Mouse (Mus musculus) cerebellum, postnatal 4 days (tissue): ENCODE results near the gene Gm1604a.
"Not testable (repeated sequence)": the region's sequence is repeated elsewhere in the genome, so short reads cannot be mapped to it uniquely, and the experiment has no call there.

ENCODE experiments used
- DNase-seq, 2 experiments: peaks; one replicate each; pipeline ENCODE4 v3.0.0; 2022; ENCODE audit warnings: low spot score in 2 of 2, mixed read lengths in 1 of 2

Gm1604a gene

GRCm38 (mm10) chr17:7068997-7069539, 43.7 kb downstream of the Gm1604a start:
- DNase-seq: not testable (repeated sequence)

GRCm38 (mm10) chr17:7069561-7070240, 44.3 kb downstream of the Gm1604a start:
- DNase-seq: not testable (repeated sequence)

- DNase-seq: peak in 1 of 2 experiments; percentile 59
Measured at GRCm38 (mm10) chr17:7074494-7074893, 49.1 kb downstream of the Gm1604a start.

GRCm38 (mm10) chr17:7075519-7075918, 50.2 kb downstream of the Gm1604a start:
- not testable (repeated sequence) for DNase-seq

GRCm38 (mm10) chr17:7079558-7079957, 54.2 kb downstream of the Gm1604a start:
- peak; percentile 31 to 68 for DNase-seq

GRCm38 (mm10) chr17:7084523-7084922, 59.2 kb downstream of the Gm1604a start:
- DNase-seq: not testable (repeated sequence)

- not testable (repeated sequence) for DNase-seq
Measured at GRCm38 (mm10) chr17:7085469-7086168, 60.3 kb downstream of the Gm1604a start.

GRCm38 (mm10) chr17:7086836-7087235, 61.5 kb downstream of the Gm1604a start:
- DNase-seq: not testable (repeated sequence)

- not testable (repeated sequence) for DNase-seq
Measured at GRCm38 (mm10) chr17:7097835-7098519, 72.6 kb downstream of the Gm1604a start.

GRCm38 (mm10) chr17:7099096-7099495, 73.7 kb downstream of the Gm1604a start:
- not testable (repeated sequence) for DNase-seq

GRCm38 (mm10) chr17:7102945-7103344, 77.6 kb downstream of the Gm1604a start:
- DNase-seq: not testable (repeated sequence)

GRCm38 (mm10) chr17:7111658-7112057, 86.3 kb downstream of the Gm1604a start:
- not testable (repeated sequence) for DNase-seq

GRCm38 (mm10) chr17:7116265-7116664, 90.9 kb downstream of the Gm1604a start:
- DNase-seq: not testable (repeated sequence)

- not testable (repeated sequence) for DNase-seq
Measured at GRCm38 (mm10) chr17:7120835-7121234, 95.5 kb downstream of the Gm1604a start.

GRCm38 (mm10) chr17:7122554-7122953, 97.2 kb downstream of the Gm1604a start:
- not testable (repeated sequence) for DNase-seq

GRCm38 (mm10) chr17:7126475-7126874, 101.1 kb downstream of the Gm1604a start:
- not testable (repeated sequence) for DNase-seq

GRCm38 (mm10) chr17:7134002-7134401, 108.6 kb downstream of the Gm1604a start:
- not testable (repeated sequence) for DNase-seq

GRCm38 (mm10) chr17:7135277-7135676, 109.9 kb downstream of the Gm1604a start:
- DNase-seq: not testable (repeated sequence)
